Mouse (Mus musculus): ENCODE results near the gene Ift122. TPM values are rescaled to one million over a fixed set of nuclear protein-coding genes. Genes with fewer than 3 reads are reported as not detected.

The Ift122 gene
- polyA plus RNA-seq, 1 experiment: 19.1 TPM

DNA sequence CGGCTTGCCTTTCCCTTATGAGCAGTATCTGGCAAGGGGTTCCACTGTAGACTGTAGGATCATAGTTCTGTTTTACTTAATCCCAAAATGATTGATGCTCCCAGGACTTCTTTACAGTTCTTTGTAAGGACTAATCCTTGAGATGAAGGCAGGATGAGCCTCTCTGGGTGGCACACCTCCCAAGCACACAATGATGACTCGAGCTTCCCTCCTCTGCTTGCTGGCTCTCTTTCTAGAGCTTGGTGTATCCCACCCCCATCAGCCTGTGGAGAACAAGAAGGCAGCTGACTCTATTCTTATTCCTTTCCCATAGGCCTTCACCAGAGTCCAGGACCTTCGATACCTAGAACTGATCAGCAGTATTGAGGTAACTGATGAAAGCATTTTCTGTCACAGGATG is 49.3 kb downstream of the Ift122 start:
- no peak overlapping the region for H3K27ac ChIP-seq (ENCODE audit: insufficient read depth, low read length)
- no peak overlapping the region for H3K4me3 ChIP-seq (ENCODE audit: insufficient read depth, low read length)
- TF ChIP-seq CTCF (IDR thresholded peaks at IDR 0.05; ENCODE audit: borderline replicate concordance, insufficient read depth, low read length) (no peak), POLR2A (IDR thresholded peaks at IDR 0.05; ENCODE audit: low read depth, low read length) (no peak)
- peaks cover 17% of the 10 kb centered on the region for H3K4me1 ChIP-seq (ENCODE audit: control insufficient read depth, insufficient read depth, low read length)

DNA sequence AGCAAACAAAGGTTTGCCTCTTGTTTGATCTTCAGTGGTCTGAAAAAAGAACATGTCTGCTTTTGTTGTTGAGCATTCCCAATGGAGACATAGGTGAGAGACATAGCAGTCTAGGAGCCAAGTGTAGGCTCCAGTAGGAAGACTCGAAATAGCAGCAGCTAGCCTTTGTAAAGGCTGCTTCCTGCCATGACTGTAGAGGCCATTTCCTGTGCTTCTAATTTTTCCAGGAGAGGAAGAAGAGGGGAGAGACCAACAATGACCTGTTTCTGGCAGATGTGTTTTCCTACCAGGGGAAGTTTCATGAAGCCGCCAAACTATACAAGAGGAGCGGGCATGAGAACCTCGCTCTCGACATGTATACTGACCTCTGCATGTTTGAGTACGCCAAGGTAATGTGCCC is 52.3 kb downstream of the Ift122 start:
- no peak overlapping the region for H3K4me3 ChIP-seq (ENCODE audit: insufficient read depth, low read length)
- no peak overlapping the region for H3K27ac ChIP-seq (ENCODE audit: insufficient read depth, low read length)
- TF ChIP-seq CTCF (IDR thresholded peaks at IDR 0.05; ENCODE audit: borderline replicate concordance, insufficient read depth, low read length) (no peak), POLR2A (IDR thresholded peaks at IDR 0.05; ENCODE audit: low read depth, low read length) (no peak)
- peaks cover 13% of the 10 kb centered on the region for H3K4me1 ChIP-seq (ENCODE audit: control insufficient read depth, insufficient read depth, low read length)

DNA sequence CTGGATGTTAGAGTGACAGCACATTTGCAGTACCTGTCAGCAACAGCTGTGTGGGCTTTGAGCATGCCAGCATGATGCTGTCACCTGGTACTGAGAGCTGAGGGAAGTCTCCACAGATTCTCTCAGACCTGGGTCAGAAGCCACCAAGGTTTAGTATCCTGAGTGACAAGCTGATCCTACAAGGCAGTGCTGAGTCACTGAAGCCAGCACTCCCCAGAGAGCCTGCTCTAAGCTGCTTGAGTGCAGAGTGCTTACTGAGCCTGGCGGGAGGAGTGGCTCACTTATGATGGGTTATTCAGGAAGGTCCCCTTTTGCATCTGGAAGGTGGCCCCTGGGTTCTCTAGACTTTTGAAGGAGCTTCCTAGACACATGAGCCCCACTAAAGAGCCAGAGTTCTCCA is 53.2 kb downstream of the Ift122 start:
- Histone ChIP-seq H3K4me1 (ENCODE audit: control insufficient read depth, insufficient read depth, low read length) (peaks cover 10% of the 10 kb centered on the region), H3K27ac (ENCODE audit: insufficient read depth, low read length) (no peak overlapping the region), H3K4me3 (ENCODE audit: insufficient read depth, low read length) (no peak overlapping the region)
- TF ChIP-seq POLR2A (IDR thresholded peaks at IDR 0.05; ENCODE audit: low read depth, low read length) (no peak), CTCF (IDR thresholded peaks at IDR 0.05; ENCODE audit: borderline replicate concordance, insufficient read depth, low read length) (no peak)

DNA sequence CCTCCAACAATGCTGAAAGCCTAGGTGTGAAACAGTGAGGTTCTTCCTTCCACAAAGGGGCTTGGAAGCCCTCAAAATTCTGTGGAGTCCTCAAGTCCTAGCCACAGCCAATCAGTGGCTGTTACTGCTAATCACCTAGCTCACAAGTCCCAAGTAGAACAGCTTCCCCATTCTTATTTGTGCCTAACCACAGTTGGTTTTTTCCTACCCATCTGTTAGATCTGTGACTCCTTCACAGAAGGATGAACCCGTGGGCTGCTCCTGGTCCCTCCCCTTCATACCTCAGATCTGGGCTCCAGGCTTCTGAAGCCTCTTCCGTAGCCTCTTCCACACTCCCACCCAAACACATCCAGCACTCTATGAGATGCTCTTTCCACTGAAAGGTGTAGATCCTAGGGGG is 53.6 kb downstream of the Ift122 start:
- TF ChIP-seq CTCF (IDR thresholded peaks at IDR 0.05; ENCODE audit: borderline replicate concordance, insufficient read depth, low read length) (no peak), POLR2A (IDR thresholded peaks at IDR 0.05; ENCODE audit: low read depth, low read length) (no peak)
- peaks cover 5% of the 10 kb centered on the region; the same call in 1 of the 2 replicates for H3K4me1 ChIP-seq (ENCODE audit: control insufficient read depth, insufficient read depth, low read length)
- no peak overlapping the region for H3K27ac ChIP-seq (ENCODE audit: insufficient read depth, low read length)
- H3K4me3 ChIP-seq (ENCODE audit: insufficient read depth, low read length): no peak overlapping the region

DNA sequence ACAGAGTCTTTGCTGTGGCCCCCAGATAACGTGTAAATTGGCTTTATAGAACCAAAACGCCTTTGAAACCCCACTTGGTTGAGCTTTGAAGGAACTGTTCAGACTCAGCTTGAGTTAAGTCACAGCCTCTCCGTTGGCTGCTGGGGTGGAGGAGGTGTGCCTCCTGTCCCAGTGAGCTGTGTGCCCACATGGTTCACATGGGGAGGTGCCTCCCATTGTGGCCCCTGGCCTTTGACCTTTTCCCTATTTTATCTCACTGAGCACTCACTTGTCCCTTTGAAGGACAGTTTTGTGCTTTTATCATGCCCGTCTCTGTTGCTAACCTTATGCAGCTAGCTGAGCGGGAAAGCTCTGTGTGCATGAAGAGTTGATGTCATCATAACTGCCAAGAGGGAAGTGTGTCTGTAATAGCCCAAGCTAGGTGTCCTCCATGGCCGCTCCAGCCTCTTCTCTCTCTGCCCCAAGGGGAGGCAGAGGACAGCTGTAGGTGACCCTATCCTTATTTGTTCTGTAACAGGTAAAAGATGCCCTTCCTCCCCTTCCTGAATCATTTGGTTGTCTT is 55.2 kb downstream of the Ift122 start:
- Histone ChIP-seq H3K4me1 (ENCODE audit: control insufficient read depth, insufficient read depth, low read length) (no peaks in the 10 kb centered on the region; the same call in 1 of the 2 replicates), H3K4me3 (ENCODE audit: insufficient read depth, low read length) (no peak overlapping the region), H3K27ac (ENCODE audit: insufficient read depth, low read length) (no peak overlapping the region)
- TF ChIP-seq CTCF (IDR thresholded peaks at IDR 0.05; ENCODE audit: borderline replicate concordance, insufficient read depth, low read length) (no peak), POLR2A (IDR thresholded peaks at IDR 0.05; ENCODE audit: low read depth, low read length) (no peak)

DNA sequence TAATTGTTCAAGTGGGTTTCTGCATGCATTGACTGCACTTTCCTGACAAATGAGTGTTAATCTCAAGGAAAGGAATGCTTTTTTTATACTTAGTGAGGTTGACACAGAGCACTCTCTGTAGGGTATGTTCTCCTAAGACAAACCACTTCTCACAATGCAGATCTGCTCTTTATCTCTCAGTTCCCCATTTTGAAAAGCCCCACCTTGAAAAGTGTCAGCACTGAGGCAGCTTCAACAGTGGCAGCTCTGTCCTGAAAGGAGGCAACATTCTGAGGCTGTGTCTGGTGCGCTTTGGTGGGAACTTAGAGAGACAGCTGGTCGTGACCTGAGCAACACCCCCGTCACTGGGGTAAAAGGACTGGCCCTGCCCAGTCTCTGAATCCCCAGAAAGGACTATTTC is 55.8 kb downstream of the Ift122 start:
- no peaks in the 10 kb centered on the region; the same call in 1 of the 2 replicates for H3K4me1 ChIP-seq (ENCODE audit: control insufficient read depth, insufficient read depth, low read length)
- no peak for TF ChIP-seq CTCF (IDR thresholded peaks at IDR 0.05; ENCODE audit: borderline replicate concordance, insufficient read depth, low read length)
- no peak for TF ChIP-seq POLR2A (IDR thresholded peaks at IDR 0.05; ENCODE audit: low read depth, low read length)
- H3K4me3 ChIP-seq (ENCODE audit: insufficient read depth, low read length): no peak overlapping the region
- no peak overlapping the region for H3K27ac ChIP-seq (ENCODE audit: insufficient read depth, low read length)

DNA sequence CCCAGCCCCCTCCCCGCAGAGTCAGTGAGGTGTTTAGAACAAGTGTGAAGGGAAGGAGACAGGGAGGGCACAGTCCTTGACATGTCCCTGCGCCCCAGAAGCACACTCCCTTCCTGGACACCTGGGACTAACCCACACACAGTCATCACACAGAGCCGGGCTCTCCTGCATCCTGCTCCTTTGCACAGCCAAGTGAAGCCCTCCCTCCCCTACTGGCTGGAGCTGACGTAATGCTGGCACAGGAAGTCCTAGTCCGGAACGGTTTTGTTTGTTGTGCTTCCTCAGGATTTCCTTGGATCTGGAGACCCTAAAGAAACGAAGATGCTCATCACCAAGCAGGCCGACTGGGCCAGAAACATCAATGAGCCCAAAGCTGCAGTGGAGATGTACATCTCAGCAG is 56.7 kb downstream of the Ift122 start:
- H3K4me3 ChIP-seq (ENCODE audit: insufficient read depth, low read length): no peak overlapping the region
- H3K4me1 ChIP-seq (ENCODE audit: control insufficient read depth, insufficient read depth, low read length): no peaks in the 10 kb centered on the region; the same call in 1 of the 2 replicates
- no peak overlapping the region for H3K27ac ChIP-seq (ENCODE audit: insufficient read depth, low read length)
- TF ChIP-seq POLR2A (IDR thresholded peaks at IDR 0.05; ENCODE audit: low read depth, low read length) (no peak), CTCF (IDR thresholded peaks at IDR 0.05; ENCODE audit: borderline replicate concordance, insufficient read depth, low read length) (no peak)

DNA sequence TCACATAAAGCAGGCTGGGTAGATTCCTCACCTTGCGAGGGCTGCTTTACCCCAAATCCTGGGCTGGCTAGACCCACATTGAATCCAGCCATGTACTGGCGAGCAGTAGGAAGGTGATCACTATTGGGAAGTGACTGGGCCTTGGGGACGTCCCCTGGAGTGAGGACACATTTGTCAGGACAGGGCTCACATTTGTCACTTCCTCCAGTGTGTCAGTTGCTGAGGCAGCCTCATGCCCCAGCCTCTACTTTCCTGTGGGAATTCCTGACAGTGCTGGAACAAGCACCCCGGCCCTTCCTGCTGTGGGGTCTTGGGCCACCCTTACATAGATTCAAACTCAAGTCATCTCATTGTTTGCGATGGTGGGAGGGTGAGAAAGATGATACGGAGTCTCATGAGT is 58.5 kb downstream of the Ift122 start:
- Histone ChIP-seq H3K4me1 (ENCODE audit: control insufficient read depth, insufficient read depth, low read length) (no peaks in the 10 kb centered on the region), H3K4me3 (ENCODE audit: insufficient read depth, low read length) (no peak overlapping the region), H3K27ac (ENCODE audit: insufficient read depth, low read length) (no peak overlapping the region)
- TF ChIP-seq POLR2A (IDR thresholded peaks at IDR 0.05; ENCODE audit: low read depth, low read length) (no peak), CTCF (IDR thresholded peaks at IDR 0.05; ENCODE audit: borderline replicate concordance, insufficient read depth, low read length) (no peak)

DNA sequence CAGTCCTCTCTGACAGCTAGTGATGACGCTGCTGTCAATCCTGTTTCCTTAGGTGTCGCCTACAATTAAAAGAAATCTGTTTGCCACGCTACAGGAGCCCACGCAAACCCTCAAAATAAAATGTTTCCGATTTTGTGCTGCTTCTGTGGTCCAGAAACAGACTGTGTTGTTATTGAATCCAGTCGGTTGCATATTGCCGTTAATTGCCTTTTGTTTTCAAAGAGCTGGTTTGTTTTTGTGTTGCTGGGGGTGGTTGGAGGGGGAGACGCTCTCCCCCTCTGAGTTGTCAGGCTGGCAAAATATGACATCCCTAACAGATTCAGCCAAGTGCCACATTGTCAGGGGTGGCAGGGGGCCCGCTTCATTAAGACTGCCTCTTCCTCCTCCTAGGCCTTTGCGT is 60.2 kb downstream of the Ift122 start:
- Histone ChIP-seq H3K4me1 (ENCODE audit: control insufficient read depth, insufficient read depth, low read length) (no peaks in the 10 kb centered on the region), H3K27ac (ENCODE audit: insufficient read depth, low read length) (no peak overlapping the region), H3K4me3 (ENCODE audit: insufficient read depth, low read length) (no peak overlapping the region)
- TF ChIP-seq POLR2A (IDR thresholded peaks at IDR 0.05; ENCODE audit: low read depth, low read length) (no peak), CTCF (IDR thresholded peaks at IDR 0.05; ENCODE audit: borderline replicate concordance, insufficient read depth, low read length) (no peak)

DNA sequence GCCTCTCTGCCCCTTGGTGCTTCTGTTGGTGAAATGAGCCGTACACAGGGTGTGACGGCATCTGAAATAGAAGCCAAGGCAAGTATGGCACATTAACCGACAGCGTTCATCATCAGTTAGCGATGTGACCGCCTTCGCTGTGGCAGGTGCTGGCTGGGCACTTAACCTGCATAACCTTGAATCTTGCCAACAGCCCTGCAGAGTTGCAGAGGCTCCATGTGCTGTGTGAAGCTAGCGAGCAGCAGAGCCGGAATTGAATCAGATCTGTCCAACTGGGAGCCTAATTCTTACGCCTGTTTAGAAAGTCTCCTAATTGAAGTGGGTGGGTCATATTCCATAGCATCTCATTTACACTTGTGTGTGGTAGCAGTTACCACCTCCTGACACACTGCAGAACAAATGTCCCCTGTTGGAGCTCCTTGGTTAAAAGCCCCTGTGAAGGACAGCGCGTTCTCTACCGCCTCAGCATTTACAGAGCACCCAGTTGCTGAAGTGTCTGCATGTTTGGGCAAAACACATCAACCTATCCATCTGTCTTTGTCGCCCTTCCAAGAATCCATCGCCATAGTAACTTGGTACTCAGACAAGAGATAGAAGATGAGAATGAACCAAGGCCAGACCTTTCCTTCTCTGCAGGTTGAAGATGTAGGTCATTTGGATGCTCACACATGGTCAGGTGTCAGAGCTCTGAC is 61.4 kb downstream of the Ift122 start:
- no peak overlapping the region for H3K4me3 ChIP-seq (ENCODE audit: insufficient read depth, low read length)
- TF ChIP-seq CTCF (IDR thresholded peaks at IDR 0.05; ENCODE audit: borderline replicate concordance, insufficient read depth, low read length) (no peak), POLR2A (IDR thresholded peaks at IDR 0.05; ENCODE audit: low read depth, low read length) (no peak)
- no peaks in the 10 kb centered on the region for H3K4me1 ChIP-seq (ENCODE audit: control insufficient read depth, insufficient read depth, low read length)
- no peak overlapping the region for H3K27ac ChIP-seq (ENCODE audit: insufficient read depth, low read length)

Measured in embryonic fibroblast, embryonic 13.5 days (primary cell).